Mouse (Mus musculus): ENCODE measurements around the gene Spns3.

GRCm38 (mm10) chr11:72485157-72485556, 65.1 kb downstream of the Spns3 start:
- TF ChIP-seq POLR2A (IDR thresholded peaks at IDR 0.05; ENCODE audit: insufficient read length, low read depth) = no peak
- no peak for TF ChIP-seq MAX (IDR thresholded peaks at IDR 0.05; ENCODE audit: low read depth)
- TF ChIP-seq E2F4 (IDR thresholded peaks at IDR 0.05; ENCODE audit: insufficient read depth) = no peak
- no peak for TF ChIP-seq TCF12 (IDR thresholded peaks at IDR 0.05; ENCODE audit: insufficient read depth, poor library complexity, severe bottlenecking)
- no peak for TF ChIP-seq MYOG (IDR thresholded peaks at IDR 0.05; ENCODE audit: control insufficient read depth in 1 of 3, insufficient read depth in 1 of 3, insufficient read length in 2 of 3, low read depth in 2 of 3)
- no peak for TF ChIP-seq POLR2AphosphoS2 (IDR thresholded peaks at IDR 0.05; ENCODE audit: insufficient read length, low read depth)
- TF ChIP-seq MYOD1 (IDR thresholded peaks at IDR 0.05; ENCODE audit: control insufficient read depth in 1 of 3, insufficient read length in 2 of 3, low read depth in 2 of 3) = no peak

Measured in myocyte (in vitro differentiated cells).